Mouse (Mus musculus) intestine, embryonic 16.5 days (tissue): Measurements from ENCODE around the gene Tmem170b. TPM values are rescaled to one million over a fixed set of nuclear protein-coding genes. Genes with fewer than 3 reads are reported as not detected.
A peak's percentile ranks its signal among the peaks of the same experiment; 100 is the strongest.
"Not testable (repeated sequence)": the region's sequence is repeated elsewhere in the genome, so short reads cannot be mapped to it uniquely, and the experiment has no call there.

Experiments used
- ATAC-seq: fragments of 200-750 bp; cut with Nextera tagmentation; 2 replicates; pipeline ENCODE4 v1.8.0; 2017; ENCODE audit warnings: moderate TSS enrichment, moderate library complexity
- H3K27ac ChIP-seq: fragments of 300-500 bp; sonication (generic); 2 replicates; pipeline ENCODE4 v1.5.1; 2014; ENCODE audit warnings: mild to moderate bottlenecking, low read length
- H3K27me3 ChIP-seq: fragments of 300-500 bp; sonication (generic); replicated peaks from 2 replicates; pipeline ENCODE4 v1.6.1; 2014; ENCODE audit warnings: low read length, control low read depth, mixed read lengths; ENCODE audit not compliant: control insufficient read depth, insufficient read depth
- H3K36me3 ChIP-seq: fragments of 300-500 bp; sonication (generic); 2 replicates; pipeline ENCODE4 v1.6.1; 2014; ENCODE audit warnings: low read length, control low read depth; ENCODE audit not compliant: control insufficient read depth, insufficient read depth
- H3K4me1 ChIP-seq: fragments of 300-500 bp; sonication (generic); 2 replicates; pipeline ENCODE4 v1.6.1; 2014; ENCODE audit warnings: low read length, control low read depth, mixed read lengths; ENCODE audit not compliant: control insufficient read depth, insufficient read depth
- H3K4me2 ChIP-seq: fragments of 300-500 bp; sonication (generic); 2 replicates; pipeline ENCODE4 v1.6.1; 2014; ENCODE audit warnings: low read depth, low read length, control low read depth
- H3K4me3 ChIP-seq: fragments of 300-500 bp; sonication (generic); 2 replicates; pipeline ENCODE4 v1.5.1; 2014; ENCODE audit warnings: mild to moderate bottlenecking, low read length
- H3K9ac ChIP-seq: fragments of 300-500 bp; sonication (generic); 2 replicates; pipeline ENCODE4 v1.6.1; 2014; ENCODE audit warnings: low read depth, low read length
- H3K9me3 ChIP-seq: fragments of 300-500 bp; sonication (generic); 2 replicates; pipeline ENCODE4 v1.6.1; 2016; ENCODE audit warnings: low read length, control low read depth; ENCODE audit not compliant: control insufficient read depth
- WGBS: fragments of 180-500 bp; shearing (Covaris S2); extraction: QIAGEN DNeasy Blood & Tissue Kit; methylation state at CpG from one replicate; pipeline ENCODE4 v1.1.7; 2014; 5-methylcytosine and 5-hydroxymethylcytosine counted together
- polyA plus RNA-seq: library from polyadenylated mRNA; unstranded; fragments of >200 nt; fragmentation: Nextera tagmentation; extraction: Ambion mirVana; gene quantifications from 2 replicates; pipeline ENCODE4 v1.2.1, GENCODE M21; 2015

The Tmem170b gene
- polyA plus RNA-seq, 1 experiment from 2014 or later, result 10.9 TPM

DNA sequence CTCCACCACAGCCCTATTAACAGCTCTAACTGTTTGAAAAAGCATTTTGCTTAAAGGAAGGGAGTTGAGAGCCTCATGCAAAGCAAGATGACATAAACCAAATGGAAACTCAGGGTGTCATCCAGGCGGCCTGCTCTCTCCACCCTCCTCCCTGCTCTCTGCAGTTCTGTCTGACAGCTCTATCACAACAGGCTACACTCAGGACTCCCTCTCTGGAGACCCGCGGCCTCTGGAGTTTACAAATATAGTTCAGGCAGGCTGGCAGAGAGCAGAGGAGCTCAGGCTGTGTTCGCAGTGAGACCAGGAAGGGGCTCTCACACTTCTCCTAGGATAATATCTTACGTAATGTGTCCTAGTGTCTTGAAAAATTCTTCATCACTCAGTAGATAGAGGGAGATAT is 67.2 kb downstream of the Tmem170b start:
- H3K27ac ChIP-seq, result peak overlapping the region; percentile 38
- ATAC-seq, result peak; percentile 84
- WGBS, result 34% methylated on average over 5 of the region's 5 CpGs

DNA sequence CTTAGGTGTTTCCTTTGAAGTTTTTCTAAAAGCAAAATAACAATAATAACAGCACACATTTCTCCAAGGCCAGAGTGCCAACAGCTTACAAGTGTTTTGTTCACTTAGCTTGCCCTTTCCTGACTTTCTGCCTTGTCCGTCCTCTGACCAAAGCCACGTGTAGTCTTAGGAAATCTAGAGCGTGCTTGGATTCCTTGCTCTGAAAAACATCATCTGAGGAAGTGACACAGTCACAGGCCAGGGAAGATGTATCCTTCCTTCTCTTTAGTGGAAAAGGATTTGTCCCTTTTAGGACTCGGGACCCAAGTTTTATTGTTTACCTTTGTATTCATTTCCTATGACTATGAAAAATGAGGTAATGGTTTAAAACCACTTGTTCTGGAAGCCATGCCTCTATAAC is 67.8 kb downstream of the Tmem170b start:
- H3K4me1 ChIP-seq, result no peaks in the 10 kb centered on the region
- no peak overlapping the region for H3K4me3 ChIP-seq
- no peak for ATAC-seq
- WGBS, result 58% methylated on average over 4 of the region's 4 CpGs
- H3K27ac ChIP-seq, result peak overlapping the region; percentile 38
- no peaks in the 10 kb centered on the region for H3K36me3 ChIP-seq
- H3K4me2 ChIP-seq, result no peak overlapping the region
- no peaks in the 10 kb centered on the region for H3K27me3 ChIP-seq
- no peaks in the 10 kb centered on the region for H3K9me3 ChIP-seq
- H3K9ac ChIP-seq, result no peak overlapping the region

More for the DNA sequence above, 67.2 kb downstream of the Tmem170b start:
- H3K4me1 ChIP-seq, H3K4me3 ChIP-seq, H3K9ac ChIP-seq, H3K36me3 ChIP-seq, H3K27me3 ChIP-seq, H3K4me2 ChIP-seq, H3K9me3 ChIP-seq: not testable (repeated sequence)

DNA sequence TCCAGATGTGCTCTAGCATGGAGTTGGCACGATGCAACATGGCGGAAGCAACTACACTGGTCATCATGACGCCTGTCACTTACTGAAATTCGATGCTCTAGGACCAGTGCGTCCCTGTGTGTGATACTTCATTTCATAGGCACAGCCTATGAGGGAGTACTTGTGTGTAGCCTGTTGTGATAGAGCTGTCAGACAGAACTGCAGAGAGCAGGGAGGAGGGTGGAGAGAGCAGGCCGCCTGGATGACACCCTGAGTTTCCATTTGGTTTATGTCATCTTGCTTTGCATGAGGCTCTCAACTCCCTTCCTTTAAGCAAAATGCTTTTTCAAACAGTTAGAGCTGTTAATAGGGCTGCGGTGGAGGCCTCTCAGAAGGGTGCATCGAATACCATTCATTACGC is 68.9 kb downstream of the Tmem170b start:
- H3K4me1 ChIP-seq, H3K4me2 ChIP-seq, H3K27ac ChIP-seq, H3K9me3 ChIP-seq, H3K9ac ChIP-seq, H3K36me3 ChIP-seq, H3K4me3 ChIP-seq, H3K27me3 ChIP-seq: not testable (repeated sequence)
- 72% methylated on average over 9 of the region's 9 CpGs for whole genome bisulfite sequencing
- 0 out of 2 replicates have a peak, but pooled peaks have one; percentile 35 for ATAC-seq

DNA sequence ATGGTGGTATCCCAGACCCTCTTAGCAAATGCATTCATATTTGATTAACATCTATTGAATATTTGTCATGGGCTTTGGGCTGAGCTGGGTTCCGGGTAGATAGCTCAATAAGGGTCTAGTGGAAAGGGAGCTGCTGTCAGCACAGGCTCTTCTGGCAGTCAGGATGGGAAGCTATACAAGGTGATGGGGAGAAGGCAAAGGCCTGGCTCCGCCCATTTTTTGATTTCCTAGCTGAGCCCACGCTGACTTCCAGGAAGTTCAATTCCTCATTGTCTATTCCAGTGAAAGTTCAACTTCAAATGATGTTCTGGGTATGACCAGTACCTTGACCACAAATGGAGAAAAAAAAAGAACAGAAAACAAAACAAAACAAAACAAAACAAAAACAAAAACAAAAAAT is 69.8 kb downstream of the Tmem170b start:
- H3K4me3 ChIP-seq, result no peak overlapping the region
- WGBS, result 88% methylated on average over 3 of the region's 3 CpGs
- no peak for ATAC-seq
- no peaks in the 10 kb centered on the region for H3K4me1 ChIP-seq
- no peak overlapping the region for H3K9ac ChIP-seq
- H3K9me3 ChIP-seq, result no peaks in the 10 kb centered on the region
- H3K36me3 ChIP-seq, result no peaks in the 10 kb centered on the region
- no peak overlapping the region for H3K27ac ChIP-seq
- no peaks in the 10 kb centered on the region for H3K27me3 ChIP-seq
- no peak overlapping the region for H3K4me2 ChIP-seq

DNA sequence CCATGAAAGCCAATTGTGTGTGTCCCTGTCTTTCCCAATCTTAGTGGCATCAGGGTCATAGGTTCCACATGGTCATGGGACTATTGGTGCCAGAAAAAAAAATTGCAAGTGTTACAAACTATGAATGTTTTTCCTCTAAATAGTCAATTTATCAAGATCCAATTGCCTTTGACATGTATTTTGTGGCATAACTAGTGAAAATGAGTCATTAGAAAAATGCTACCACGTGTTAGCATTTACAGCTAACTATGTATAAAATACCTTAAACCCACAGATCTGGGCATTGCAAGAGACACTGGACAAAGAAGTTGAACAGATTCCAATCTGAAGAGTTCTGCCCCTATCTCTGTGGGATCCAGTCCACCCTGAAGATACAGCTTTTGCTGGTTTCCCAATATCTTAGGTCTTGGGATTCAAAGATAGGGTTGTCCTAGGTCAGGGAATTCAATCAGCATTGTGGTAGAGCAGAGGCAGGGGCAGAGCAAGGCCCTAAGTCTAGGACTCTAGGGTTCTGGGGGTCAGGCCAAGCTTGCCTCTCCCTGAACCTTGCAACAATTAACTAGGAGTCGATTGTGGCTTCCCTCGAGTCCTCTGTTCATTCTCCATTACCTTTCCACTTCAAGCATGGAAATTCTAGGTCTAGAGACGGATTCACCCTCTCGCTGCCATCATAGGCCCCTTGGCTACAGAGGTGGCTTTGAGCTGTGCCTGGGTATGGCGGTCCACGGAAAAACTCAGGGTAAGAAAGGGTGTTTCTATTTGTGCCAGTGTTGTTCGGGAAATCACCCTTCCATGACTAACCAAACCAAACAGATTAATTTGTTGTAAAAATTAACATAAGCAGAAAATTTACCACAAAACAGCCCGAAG is 70.5 kb downstream of the Tmem170b start:
- no peak overlapping the region for H3K27ac ChIP-seq
- H3K4me2 ChIP-seq, result no peak overlapping the region
- H3K4me1 ChIP-seq, result no peaks in the 10 kb centered on the region
- WGBS, result 85% methylated on average over 9 of the region's 9 CpGs
- no peak overlapping the region for H3K9ac ChIP-seq
- no peaks in the 10 kb centered on the region for H3K36me3 ChIP-seq
- no peaks in the 10 kb centered on the region for H3K27me3 ChIP-seq
- no peak for ATAC-seq
- H3K9me3 ChIP-seq, result no peaks in the 10 kb centered on the region
- no peak overlapping the region for H3K4me3 ChIP-seq

DNA sequence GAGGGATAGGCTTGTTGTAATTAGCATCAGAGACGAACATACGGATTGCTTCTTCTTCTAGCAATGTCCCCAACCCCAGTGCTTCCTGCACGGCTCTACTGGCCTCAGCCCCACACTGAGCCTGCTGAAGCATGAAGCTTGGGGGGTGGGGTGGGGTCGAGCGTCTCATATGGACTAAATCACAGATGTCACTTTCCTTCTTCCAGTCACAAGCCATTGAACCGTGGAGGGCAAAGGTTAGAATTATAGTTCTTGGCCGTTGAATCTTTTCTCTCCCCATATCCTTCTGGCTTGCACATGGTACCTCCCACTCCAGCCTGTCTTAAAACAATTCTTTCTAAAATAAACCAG is 71.1 kb downstream of the Tmem170b start:
- Histone ChIP-seq H3K9me3 (no peaks in the 10 kb centered on the region), H3K27me3 (no peaks in the 10 kb centered on the region), H3K27ac (no peak overlapping the region), H3K36me3 (no peaks in the 10 kb centered on the region), H3K9ac (no peak overlapping the region), H3K4me2 (no peak overlapping the region), H3K4me1 (no peaks in the 10 kb centered on the region), H3K4me3 (no peak overlapping the region)
- ATAC-seq, result no peak
- 66% methylated on average over 7 of the region's 7 CpGs for WGBS

GRCm38 (mm10) chr13:41680854-41681549 is 75.3 kb downstream of the Tmem170b start:
- no peaks in the 10 kb centered on the region for H3K27me3 ChIP-seq
- H3K9me3 ChIP-seq, result no peaks in the 10 kb centered on the region
- 29% methylated on average over 12 of the region's 12 CpGs for WGBS
- H3K36me3 ChIP-seq, result no peaks in the 10 kb centered on the region
- no peak overlapping the region for H3K4me3 ChIP-seq
- H3K27ac ChIP-seq, result no peak overlapping the region
- no peak overlapping the region for H3K4me2 ChIP-seq
- H3K4me1 ChIP-seq, result no peaks in the 10 kb centered on the region
- no peak overlapping the region for H3K9ac ChIP-seq
- ATAC-seq, result no peak

- Histone ChIP-seq H3K27ac (no peak overlapping the region), H3K9ac (no peak overlapping the region), H3K36me3 (no peaks in the 10 kb centered on the region), H3K4me3 (no peak overlapping the region), H3K4me2 (no peak overlapping the region), H3K27me3 (no peaks in the 10 kb centered on the region), H3K4me1 (no peaks in the 10 kb centered on the region), H3K9me3 (no peaks in the 10 kb centered on the region)
- no peak for ATAC-seq
- 82% methylated on average over 12 of the region's 12 CpGs for WGBS
Observed at GRCm38 (mm10) chr13:41682341-41683119, 76.8 kb downstream of the Tmem170b start.

- no peaks in the 10 kb centered on the region for H3K27me3 ChIP-seq
- no peaks in the 10 kb centered on the region for H3K9me3 ChIP-seq
- no peak overlapping the region for H3K9ac ChIP-seq
- 82% methylated on average over 11 of the region's 11 CpGs for WGBS
- no peak overlapping the region for H3K4me2 ChIP-seq
- H3K4me1 ChIP-seq, result no peaks in the 10 kb centered on the region
- H3K27ac ChIP-seq, result no peak overlapping the region
- H3K36me3 ChIP-seq, result no peaks in the 10 kb centered on the region
- H3K4me3 ChIP-seq, result no peak overlapping the region
- no peak for ATAC-seq
Observed at GRCm38 (mm10) chr13:41683356-41684012, 77.8 kb downstream of the Tmem170b start.
